Mouse (Mus musculus) thymus, postnatal 25 days (tissue): ENCODE measurements around the gene Krt80.

Experiments used
- DNase-seq: peaks from one replicate; pipeline ENCODE4 v3.0.0; 2022

Krt80 gene

DNA sequence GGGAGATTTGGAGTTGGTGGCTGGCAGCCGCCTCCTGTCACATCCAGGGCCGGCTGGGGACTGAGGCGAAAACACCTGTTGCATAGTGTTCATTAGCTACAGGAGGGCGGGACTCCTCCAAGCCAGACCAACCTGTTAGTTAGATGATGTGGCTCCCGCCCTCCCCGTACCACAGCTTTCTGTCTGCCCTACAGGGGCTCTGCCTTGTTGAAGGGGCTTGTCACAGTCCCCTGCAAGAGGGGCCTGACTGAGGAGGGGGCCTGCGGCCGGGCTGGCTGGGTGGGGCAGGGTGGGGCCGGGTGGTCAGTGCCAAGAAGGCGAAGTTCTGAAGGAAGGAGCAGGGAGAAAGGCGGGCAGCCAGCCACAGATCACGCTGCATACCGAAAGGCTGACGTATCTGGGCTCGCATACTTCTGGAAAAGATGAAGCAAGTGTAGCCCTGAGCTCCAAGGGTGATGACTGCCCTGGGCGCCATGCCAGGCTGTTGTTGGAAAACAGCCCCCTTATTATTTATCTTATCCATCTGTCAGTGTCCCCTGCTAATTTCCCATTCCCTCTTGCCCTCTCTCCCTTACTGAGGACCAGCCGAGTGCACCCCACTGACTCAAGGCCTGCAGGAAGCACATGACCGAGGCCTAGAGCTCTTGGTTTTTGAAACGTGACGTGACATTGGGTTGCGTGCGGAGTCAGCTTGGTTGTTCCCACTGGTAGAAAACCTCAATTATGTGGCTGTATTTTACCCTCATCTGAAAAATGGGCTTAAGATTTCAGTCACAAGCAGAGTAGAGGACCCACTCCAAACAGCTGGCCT, at the start of gene Krt80:
Gene Krt80 (minus strand): TSS at position 62 of the 811 bp plus-strand sequence.
- DNase-seq = no peak

DNA sequence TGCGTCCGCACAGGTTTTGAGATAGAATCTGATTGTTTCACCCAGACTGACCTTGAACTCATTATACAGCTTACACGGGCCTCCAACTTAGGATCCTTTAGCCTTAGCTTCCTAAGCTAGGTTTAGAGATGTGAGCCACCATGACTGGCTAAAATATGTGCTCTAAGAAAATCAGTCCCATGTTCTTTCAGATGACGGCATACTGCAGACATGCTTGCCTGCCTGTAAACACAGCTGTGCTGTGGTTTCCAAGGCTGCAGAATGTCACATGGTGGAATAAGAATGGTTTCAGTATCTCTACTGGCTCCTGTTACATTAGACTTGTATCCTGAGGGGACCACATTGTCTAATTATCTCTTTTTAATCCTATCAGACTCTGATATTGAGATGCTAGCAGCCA, 49.0 kb upstream of the Krt80 start:
- DNase-seq = no peak

DNA sequence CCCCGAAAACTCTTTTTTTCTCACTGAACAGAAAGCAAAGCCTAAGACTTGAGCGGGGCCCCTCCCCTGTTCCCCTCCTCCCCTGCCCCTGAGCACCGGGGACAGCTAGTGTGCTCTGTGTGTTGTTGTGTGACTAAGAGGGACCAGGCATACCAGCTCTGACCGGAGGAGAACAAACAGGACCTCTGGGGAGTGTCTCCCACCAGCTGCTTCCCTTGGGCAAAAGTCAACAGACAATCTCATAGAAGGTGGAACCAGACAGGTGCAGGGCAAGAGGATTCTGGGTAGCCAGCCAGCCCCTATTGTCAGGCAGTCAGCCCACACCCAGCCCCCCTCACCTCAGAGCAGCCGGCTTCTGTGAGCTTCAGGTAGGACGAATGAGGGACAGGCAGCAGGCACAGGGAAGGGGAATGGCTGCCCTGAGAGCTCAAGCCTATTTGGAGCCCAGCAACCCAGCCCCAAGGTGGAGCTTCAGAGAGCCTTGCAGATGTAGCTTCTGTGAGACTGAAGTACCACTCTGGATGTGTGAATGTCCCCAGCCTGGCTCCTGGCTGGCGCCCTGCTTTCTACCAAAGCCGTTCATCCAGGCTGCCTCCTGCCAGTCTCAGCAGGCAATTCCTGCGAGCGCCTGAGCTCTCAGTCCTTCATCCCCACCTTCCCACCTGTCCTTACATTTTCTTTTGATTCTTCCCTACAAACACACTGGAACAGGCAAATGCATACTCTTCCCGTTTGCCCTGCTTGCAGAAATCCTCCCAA, 45.0 kb upstream of the Krt80 start:
- DNase-seq = no peak

DNA sequence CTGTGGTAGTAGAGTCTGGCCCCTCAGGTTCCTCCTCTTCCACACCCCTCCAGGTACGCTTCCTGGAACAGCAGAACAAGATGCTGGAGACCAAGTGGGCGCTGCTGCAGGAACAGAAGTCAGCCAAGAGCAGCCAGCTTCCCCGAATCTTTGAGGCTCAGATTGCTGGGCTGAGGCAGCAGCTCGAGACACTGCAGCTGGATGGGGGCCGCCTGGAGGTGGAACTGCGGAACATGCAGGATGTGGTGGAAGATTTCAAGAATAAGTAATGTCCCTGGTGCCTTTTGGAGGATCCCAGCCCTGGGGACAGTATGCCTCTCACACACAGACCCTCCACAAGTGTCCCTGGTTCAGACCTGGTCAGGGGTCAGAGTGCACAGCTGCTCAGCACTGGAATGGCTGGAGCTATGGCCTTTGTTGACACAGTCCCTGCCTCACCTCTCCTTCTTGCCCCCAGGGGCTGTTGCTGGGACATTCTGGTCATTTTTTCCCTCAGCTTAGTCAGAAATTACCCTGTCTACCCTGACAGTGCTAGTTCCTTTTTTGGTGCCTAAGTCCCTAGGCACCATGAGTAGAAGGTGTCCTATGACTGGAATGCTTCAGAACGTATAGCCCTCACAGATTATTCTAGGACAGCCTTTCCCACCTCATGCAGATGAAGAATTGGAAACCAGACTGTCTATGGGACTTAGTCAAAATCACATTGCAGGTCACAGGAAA, 44.1 kb upstream of the Krt80 start:
- no peak for DNase-seq

DNA sequence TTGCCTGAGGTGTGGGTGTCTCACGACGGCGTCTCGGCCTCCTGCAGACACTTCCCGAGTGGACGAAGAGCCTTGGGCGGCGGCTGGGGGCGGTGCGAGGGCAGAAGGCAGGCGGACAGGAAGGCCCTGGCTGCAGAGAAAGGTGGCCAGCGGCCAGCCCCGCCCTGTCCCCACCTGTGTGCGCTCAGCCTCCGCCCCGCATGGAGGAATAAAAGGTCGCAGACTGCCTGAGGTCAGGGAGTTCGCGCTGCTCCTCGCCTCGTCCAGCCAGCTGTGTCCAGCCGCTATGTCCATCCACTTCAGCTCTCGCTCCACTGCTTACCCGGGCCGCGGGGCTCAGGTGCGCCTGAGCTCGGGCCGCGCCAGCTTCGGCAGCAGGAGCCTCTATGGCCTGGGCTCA, 42.2 kb upstream of the Krt80 start:
- DNase-seq = no peak

DNA sequence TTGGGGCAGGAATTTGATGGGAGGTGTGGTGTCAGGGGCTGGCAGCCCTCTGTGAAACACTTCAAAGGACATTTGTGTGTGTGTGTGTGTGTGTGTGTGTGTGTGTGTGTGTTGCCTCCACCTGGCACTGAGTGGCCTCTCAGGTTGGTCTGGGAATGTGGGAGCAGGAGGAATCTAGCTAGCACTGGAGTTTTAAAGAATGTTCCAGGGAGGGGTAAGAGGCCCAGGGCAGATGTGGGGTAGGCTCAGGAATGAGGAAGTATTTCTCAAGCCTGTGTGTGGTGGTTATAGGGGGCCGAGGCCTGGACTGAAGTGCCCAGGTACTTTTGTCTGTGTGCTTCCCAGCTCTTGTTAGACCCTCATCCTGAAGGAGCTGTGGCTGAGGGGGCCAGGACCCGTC, 40.8 kb upstream of the Krt80 start, which contains the start of gene Krt7:
Gene Krt7 (plus strand): TSS at position 269 of the 400 bp plus-strand sequence.
- DNase-seq = no peak

DNA sequence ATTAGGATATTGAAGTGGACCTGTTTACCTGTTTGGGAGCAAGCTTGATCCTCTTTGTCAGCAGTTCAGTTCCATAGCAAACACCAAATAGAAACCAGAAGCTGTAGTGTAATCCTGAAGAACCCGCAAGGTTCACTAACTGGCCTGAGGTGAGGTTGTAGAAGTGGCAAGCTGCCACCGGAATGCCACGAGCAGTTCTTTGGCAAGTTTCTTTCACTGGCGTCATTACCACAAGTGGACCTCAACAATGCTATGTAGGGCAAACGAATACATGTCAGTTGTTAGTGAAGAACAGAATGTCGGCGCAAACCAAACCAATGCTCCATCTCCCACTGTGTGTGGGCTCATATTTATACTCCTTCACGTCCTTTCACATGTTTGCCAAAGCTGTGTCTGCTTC, 28.3 kb upstream of the Krt80 start:
- DNase-seq = no peak

DNA sequence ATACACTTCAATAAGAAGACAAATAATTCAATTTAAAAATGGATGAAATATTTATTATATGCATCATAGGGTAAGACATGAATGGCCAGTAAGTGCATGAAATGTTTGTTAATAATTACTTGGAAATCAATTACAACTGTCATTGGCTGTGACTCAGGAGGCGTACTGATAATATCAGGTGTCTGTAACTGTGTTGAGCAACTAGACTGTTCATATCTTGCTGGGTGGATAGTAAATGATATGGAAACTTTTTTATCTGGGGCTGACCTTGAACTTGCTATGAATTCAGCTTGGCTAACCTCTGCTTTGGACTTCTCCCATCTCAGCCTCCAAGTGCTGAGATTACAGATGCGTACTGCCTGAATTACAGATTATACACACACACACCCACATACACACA, 27.7 kb upstream of the Krt80 start:
- no peak for DNase-seq

DNA sequence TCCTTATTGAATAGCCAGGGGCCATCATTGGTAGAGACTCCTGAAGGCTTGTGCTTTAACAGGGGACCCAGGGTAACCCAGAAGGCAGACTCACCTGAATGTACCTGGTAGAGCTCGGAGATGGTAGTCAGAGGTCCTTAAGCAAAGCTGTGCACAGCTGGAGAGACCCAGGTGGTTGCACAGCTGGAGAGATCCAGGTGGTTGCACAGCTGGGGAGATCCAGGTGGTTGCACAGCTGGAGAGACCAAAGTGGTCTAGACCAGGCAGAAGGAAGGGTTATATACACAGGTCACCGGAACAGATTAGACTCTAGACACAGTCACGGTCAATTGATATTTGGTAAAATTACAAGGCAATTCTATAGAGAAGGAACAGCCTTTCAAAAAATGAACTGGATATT, 27.0 kb upstream of the Krt80 start:
- no peak for DNase-seq

DNA sequence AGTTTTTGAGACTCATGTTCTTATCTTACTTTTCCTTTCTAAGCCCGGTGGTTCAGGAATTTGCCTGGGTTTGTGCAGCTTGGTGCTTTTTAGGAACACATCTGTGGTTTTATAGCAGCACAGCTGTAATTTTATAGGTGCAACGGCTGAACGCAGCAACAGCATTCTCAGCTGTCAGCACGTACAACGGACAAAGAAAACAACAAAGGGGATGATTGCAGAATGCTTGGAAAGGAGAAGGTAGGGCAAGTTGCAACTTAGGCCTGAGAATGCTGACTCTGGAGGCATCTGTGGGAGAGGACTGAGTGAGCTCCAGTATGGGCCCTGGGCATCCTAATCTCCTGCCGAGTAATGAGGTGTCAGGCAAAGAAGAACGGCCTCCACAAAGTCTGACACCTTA, 26.5 kb upstream of the Krt80 start:
- DNase-seq = no peak

DNA sequence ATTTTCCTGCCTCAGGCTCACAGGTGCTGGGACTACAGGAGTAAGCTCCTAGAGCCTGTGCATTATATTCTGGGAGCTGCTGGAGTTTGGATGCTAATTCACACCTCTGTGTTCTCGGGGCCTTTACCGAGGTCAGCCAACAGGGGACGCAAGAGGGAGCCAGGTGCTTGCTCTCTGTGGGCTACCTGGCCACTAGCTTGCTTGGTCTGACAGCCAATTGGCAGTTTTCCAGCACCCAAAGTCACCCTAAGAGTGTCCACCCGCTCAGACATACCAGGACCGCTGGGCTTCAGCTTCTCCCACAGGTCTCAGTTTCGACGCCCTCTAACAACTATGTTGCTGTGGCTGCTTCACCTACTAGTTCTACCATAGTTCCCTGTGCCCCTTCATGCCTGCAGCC, 24.9 kb upstream of the Krt80 start:
- no peak for DNase-seq

DNA sequence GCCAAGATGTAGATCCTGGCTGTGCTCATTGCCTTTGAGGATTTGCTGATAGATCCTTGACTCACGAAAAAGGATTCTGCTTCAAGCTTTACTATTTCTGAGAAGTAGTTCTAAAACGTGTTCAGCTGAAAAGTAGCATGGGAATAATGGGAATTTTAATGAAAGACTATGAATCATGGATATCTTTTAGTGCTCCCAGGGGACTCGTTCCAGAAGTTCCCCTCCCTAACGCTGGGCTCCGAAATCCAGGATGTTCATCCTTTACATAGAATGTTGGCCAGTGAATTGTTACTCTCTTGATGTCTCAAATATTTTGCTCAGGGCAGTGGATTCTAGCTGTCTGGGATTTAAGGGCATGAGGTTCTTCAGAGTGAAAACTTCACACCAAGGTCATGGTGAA, 22.3 kb upstream of the Krt80 start:
- DNase-seq = no peak

DNA sequence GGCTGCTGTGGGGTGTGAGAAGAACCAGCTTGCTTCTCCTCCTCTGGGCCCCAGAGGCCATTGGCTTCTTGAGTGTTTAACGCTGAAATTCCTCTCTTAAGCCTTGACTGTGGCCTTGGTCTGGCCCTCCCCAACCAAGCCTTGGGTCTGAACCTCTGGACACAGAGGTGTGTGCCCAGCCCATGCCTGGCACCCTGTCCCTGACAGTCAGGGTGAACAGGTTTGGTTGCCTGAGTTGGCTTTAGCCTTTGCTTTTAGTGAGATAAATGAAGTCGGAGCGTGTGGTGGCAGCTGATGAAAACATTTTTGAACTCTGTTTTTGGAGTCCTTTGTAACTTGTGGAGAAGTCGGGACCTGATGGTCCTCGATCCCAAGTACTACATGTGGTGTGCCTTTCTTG, 20.2 kb upstream of the Krt80 start:
- DNase-seq = no peak

DNA sequence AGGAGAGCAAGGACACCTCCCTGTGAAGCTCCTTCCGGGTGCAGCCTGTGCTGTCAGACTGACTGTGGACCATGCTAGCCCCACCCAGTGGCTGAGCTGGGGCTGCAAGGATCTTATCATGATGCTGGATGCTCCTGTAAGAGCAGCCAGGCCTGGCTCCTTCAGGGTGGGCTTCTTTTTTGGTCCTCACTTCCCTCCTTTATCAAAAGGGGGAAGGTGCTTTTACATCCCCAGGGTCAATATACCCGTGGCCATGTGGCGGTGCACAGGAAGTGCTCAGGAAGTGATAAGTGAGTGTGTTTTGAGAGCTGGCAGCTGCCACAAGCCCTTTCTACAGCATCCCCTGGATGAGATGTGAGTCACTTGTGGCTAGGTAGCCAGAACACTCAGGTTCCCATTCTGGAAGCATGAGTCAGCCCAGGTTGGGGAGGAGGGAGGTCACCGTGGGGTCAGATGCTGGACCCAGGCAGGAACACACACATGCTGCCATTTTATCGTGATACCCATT, 18.1 kb upstream of the Krt80 start:
- DNase-seq = peak; percentile 18

DNA sequence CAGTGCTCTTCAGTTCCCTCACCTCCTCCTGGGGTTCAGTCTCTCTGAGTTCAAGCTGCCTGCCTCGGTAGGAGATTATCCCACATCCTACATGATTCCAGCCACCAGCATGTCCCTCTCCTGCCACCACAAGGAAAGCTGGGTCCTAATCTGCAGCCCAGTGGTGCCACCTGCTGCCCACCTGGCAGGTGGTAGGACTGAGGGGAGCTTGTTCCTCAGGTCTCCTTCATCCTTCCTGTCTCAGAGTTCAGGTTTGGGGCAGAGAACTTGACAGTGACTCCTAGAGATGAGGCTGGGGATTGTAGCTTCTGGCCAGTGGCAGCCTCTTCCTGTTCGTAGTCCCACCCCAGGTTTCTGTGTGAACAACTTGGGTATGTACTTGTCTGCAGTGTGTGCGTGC, 17.2 kb upstream of the Krt80 start:
- peak; percentile 12 for DNase-seq

DNA sequence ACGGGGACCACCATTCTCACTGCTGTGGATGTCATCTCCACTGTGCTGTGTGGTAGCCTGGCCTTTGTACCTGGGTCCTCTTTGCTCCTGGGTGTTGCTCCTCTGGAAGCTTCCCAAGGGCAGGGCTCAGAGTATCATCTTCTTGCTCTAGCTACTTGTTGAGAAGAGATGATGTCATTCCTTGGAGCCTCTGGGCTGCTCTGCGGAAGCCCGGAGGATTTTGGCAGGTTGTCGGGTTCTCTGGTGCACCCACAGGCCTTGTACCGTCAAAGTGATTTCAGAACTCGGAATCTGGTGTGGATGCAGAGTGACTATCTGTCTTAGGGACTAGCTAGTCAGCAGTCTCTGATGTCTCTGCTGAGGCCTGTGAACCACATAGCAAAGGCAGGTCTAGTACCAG, 15.1 kb upstream of the Krt80 start:
- DNase-seq = no peak

DNA sequence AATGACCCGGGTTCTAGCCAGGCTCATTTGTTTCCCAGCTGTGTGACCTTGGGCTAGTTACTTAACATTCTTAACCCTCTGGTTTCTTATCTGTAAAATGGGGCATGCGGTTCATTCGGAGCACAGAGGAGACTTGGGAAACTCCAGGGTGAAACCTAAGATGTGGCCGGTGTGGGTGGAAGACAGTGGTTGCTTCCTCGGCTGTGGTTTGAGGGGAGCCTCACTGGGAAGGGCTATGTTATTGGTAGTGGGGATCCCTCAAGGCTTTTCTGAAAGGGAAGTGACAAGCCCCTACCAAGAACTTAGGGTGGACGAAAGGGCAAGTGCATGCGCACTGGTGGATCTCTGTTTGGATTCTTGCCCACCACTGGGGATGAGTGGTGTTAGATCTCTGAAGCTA, 14.6 kb upstream of the Krt80 start:
- DNase-seq = no peak

DNA sequence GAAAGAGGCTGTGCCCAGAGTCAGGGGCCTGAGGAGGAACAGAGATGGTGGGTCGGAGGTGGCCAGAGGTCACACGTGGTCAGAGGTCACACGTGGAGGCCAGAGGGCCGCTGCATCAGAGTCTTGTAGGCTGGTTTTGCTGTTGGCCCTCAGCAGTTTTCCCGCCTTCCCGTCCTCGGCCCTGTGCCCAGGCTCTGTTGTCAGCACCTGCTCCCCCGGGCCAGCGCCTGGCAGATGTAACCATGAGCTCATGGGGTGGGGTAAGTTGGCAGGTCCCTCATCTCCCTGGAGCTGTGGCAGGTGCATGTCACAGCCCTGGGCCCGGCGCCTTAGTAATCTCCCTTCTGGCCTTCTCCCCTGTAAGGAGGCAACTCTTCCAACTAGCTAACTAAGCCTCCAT, 12.8 kb upstream of the Krt80 start:
- DNase-seq = no peak

DNA sequence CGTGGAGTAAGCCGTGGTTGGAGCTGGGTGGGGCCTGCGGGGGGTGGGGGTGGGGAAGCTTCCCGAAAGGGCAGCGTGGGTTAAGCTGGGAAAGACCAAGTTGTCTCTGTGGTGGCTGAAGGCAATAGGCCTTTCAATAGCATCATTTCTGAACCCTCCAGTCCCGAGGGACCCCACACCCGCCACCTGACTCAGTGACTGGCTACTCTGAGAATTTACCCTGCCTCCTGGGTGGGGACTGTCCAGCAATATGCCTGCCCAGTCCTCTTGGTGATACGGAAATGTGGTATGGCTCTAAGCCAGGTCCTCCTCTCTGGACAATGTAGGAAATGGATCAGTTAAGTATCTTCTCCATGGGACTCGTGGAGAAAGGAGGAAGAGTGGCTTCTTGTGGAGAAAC, 11.8 kb upstream of the Krt80 start:
- DNase-seq = no peak

DNA sequence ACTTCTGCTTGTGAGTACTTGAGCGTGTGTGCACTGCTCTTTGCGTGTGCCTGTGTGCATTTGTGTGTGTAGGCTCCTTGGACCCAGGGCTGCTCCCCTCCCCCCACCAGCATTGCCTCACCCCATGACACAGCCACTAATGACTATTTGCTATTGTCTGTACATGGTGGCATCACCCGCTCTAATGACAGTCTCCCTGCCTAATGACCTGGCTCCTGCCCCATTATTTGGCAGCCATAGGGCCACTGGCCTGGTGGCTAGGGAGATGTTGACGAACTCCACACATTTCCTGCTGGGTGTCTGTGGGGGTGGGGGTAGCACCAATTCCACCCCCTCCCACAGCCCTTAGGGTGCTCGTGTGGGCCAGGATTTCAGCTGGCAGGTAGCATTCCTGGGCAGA, 8.7 kb upstream of the Krt80 start:
- DNase-seq = no peak

DNA sequence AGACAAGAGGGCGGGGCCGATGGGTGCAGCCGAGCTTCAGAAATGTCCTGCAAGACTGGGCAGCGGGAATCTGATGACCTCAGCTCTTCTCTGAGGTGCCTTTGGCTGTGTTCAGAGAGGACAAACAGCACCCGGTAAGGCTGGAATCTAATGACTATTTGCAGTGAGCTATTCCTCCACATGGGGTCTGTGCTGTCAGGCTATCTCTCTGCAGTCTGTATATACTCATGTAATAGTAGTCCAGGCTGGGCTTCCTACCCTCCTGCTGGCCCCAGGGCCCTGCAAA, 6.8 kb upstream of the Krt80 start:
- DNase-seq = no peak

DNA sequence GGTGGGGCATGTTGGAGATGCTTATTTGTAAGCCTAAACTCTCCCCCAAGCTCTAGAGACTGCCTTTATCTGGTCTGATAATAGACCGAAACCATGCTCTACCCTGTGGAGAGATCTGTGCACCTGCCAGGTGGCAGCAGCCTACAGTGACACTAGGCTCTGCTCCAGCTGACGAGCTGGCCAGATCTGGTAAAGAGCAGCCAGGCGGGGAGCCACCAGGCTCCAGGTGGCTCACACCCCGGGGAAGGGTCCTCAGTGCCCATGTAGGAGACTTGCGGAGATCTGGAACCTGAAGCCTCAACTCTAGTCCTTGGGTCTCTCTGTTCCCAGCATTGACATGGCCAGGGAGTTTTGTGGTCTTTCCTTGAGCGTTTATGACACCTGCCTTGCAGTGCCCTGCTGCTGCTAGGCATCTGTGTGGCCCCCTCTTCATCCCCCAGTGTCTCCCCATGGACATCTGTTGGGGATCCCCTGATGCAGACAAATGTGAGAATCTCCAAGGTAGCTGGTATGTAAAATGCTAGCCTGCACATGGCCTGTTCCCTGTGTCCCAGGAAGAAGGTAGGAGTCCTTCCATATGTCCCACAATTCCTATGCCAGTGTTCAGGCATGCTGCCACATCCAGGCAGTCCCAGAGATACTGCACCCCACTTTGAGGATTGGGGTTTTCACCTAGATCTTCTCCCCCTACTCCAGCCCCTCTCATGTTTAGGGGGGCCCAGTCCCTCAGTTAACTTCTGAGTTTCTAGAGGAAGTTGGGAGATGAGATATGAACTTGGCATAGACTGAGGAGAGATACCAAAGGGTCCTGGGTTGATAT, 6.2 kb upstream of the Krt80 start:
- no peak for DNase-seq

DNA sequence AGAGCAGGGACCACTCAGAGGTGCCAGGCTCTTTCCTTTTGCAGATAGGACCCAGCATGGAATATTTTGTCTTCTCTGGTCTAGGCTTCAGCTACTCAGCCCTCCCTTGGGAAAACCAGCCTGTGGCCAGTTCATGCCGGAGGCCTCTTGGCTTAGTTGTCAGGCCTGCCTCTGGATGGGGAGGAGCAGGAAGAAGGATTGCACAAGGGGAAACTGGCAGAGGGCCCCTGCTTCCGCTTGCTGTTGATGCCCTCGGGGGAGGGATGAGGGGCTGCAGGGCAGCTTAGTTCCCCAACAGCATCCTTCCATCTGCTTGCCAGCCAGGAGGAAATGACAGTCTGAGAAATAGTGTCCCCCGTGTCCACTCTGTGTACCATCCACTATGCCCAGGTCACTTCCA, 4.9 kb upstream of the Krt80 start:
- DNase-seq = no peak
